Mouse (Mus musculus) thymus, adult 2 months (tissue): ENCODE results near the gene Ppm1a.

ENCODE experiments used
- CTCF ChIP-seq: fragments of 200-500 bp; IDR thresholded peaks from 2 replicates; pipeline ENCODE4 v1.5.1; 2012; ENCODE audit warnings: mild to moderate bottlenecking, control low read depth, low read length, moderate library complexity, borderline replicate concordance; ENCODE audit not compliant: control insufficient read depth, poor library complexity, insufficient read depth; ENCODE audit errors: extremely low read depth
- POLR2A ChIP-seq: fragments of 200-500 bp; IDR thresholded peaks from 2 replicates; pipeline ENCODE4 v1.6.1; 2012; ENCODE audit warnings: mild to moderate bottlenecking, low read length, control low read depth, moderate library complexity; ENCODE audit not compliant: control insufficient read depth, poor library complexity, insufficient read depth; ENCODE audit errors: extremely low read depth

DNA sequence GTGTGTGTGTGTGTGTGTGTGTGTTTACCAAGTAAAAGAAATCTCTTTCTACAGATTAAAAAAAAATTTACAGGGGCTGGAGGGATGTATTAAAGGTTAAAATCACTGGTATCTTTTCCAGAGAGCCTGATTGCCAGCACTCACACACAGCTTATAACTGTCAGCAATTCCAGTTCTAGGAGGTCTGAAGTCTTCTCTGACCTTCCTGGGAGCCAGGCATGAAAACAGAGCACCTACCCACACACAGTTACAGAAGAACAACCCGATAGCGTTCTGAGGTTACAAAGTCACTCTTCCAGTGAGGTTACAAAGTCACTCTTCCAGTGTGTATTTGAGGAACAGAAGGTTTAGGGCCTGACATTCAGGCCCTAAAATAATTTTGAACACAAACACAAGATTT lies 38.2 kb upstream of the Ppm1a start:
- TF ChIP-seq CTCF: no peak
- TF ChIP-seq POLR2A: no peak
